Mouse (Mus musculus): ENCODE data around the gene Vmn1r230.

Gene Vmn1r230

GRCm38 (mm10) chr17:20840144-20840543, at the start of gene Vmn1r230:
Vmn1r230 (plus strand) TSS chr17:20840444.
- no peak for DNase-seq (ENCODE audit: low read depth in 1 of 2, low spot score in 2 of 2)

DNA sequence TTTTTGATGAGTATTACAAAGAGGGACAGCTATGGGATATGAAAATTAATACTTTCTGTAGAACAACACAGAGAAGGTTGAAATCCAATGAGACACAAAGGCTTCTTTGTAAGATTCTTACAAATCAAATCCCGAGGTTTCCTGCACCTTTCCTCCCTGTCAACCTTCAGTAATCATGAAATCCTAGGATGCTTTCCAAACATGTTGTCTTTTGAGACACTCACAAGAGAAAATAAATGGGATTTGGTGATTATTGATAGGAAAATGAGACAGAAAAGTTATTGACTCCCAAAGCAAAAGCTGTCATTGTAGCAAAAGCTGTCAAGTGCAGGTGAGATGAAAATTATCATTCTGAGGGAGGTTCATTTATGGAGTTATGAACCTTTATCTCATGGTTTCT, 29.0 kb upstream of the Vmn1r230 start, which contains the start of gene Vmn1r229:
Gene Vmn1r229 (plus strand): TSS at position 301 of the 400 bp plus-strand sequence.
- DNase-seq (ENCODE audit: low read depth in 1 of 2, low spot score in 2 of 2): no peak

All from monocyte, adult 2 months (primary cell).